Mouse (Mus musculus) kidney, adult 9 months (tissue): ENCODE measurements around the gene Gm20888.
"Not testable (repeated sequence)": the region's sequence is repeated elsewhere in the genome, so short reads cannot be mapped to it uniquely, and the experiment has no call there.

Source experiments
- DNase-seq: peaks from one replicate; pipeline ENCODE4 v3.0.0; 2022

The Gm20888 gene

DNA sequence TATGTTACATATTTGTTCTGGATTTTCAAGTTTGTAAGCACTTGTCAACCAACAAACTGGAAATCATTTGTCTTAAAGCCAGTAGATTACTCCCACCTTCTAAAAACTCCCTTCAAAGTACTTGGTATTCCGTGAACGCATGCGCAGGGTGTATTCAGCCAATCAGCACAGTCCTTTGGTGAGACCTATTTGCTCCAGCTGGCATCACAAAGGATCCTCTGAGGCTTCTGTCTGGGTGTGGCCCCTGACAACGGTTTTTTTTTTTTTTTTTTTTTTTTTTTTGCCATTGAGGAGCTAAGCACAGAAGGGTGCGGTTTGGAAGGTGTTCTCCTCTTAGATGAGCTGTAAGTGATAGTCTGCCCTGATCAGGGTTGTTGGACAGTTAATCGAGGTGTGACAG, at the start of gene Gm20888:
Gene Gm20888, plus strand, starts transcription at position 301 of the 400 bp plus-strand sequence.
- not testable (repeated sequence) for DNase-seq
